Mouse (Mus musculus) c-Kit-positive CD71-positive TER-119-negative erythroid progenitor cells, embryonic 14.5 days (primary cell): ENCODE results near the gene Slc26a8.

Source experiments
- DNase-seq: peaks from one replicate; pipeline ENCODE4 v3.0.0-alpha.2; 2013; ENCODE audit warnings: low read depth

Gene Slc26a8

GRCm38 (mm10) chr17:28698672-28699071 lies 8.6 kb upstream of the Slc26a8 start:
- DNase-seq, result no peak

- DNase-seq, result no peak
Observed at GRCm38 (mm10) chr17:28698245-28698644, 8.2 kb upstream of the Slc26a8 start.

GRCm38 (mm10) chr17:28697290-28698195 lies 7.5 kb upstream of the Slc26a8 start:
- DNase-seq, result no peak

- no peak for DNase-seq
Observed at GRCm38 (mm10) chr17:28696641-28697040, 6.6 kb upstream of the Slc26a8 start.

- no peak for DNase-seq
Observed at GRCm38 (mm10) chr17:28694832-28695231, 4.8 kb upstream of the Slc26a8 start.

- no peak for DNase-seq
Observed at GRCm38 (mm10) chr17:28694078-28694477, 4.0 kb upstream of the Slc26a8 start.

- DNase-seq, result no peak
Observed at GRCm38 (mm10) chr17:28693086-28693485, 3.1 kb upstream of the Slc26a8 start.

- DNase-seq, result peak; percentile 72
Observed at GRCm38 (mm10) chr17:28692341-28692710, 2.3 kb upstream of the Slc26a8 start.

- no peak for DNase-seq
Observed at GRCm38 (mm10) chr17:28691687-28692340, 1.8 kb upstream of the Slc26a8 start.

GRCm38 (mm10) chr17:28690776-28691686 lies 998 bp upstream of the Slc26a8 start, which contains the start of gene Mapk14:
Gene Mapk14 (plus strand): TSS chr17:28691329.
- DNase-seq, result peak; percentile 100

GRCm38 (mm10) chr17:28687354-28687753 lies 2.7 kb downstream of the Slc26a8 start:
- no peak for DNase-seq

- DNase-seq, result no peak
Observed at GRCm38 (mm10) chr17:28684631-28685030, 5.4 kb downstream of the Slc26a8 start.

GRCm38 (mm10) chr17:28683601-28684000 lies 6.4 kb downstream of the Slc26a8 start:
- no peak for DNase-seq

GRCm38 (mm10) chr17:28682311-28683084 lies 7.5 kb downstream of the Slc26a8 start:
- DNase-seq, result no peak

- DNase-seq, result no peak
Observed at GRCm38 (mm10) chr17:28659564-28659963, 30.5 kb downstream of the Slc26a8 start.

- peak; percentile 5 for DNase-seq
Observed at GRCm38 (mm10) chr17:28657936-28658335, 32.1 kb downstream of the Slc26a8 start.

- DNase-seq, result no peak
Observed at GRCm38 (mm10) chr17:28650268-28650667, 39.8 kb downstream of the Slc26a8 start.

- DNase-seq, result peak; percentile 23
Observed at GRCm38 (mm10) chr17:28648607-28649370, 41.2 kb downstream of the Slc26a8 start.

- DNase-seq, result no peak
Observed at GRCm38 (mm10) chr17:28646221-28646620, 43.8 kb downstream of the Slc26a8 start.

GRCm38 (mm10) chr17:28644112-28644511 lies 45.9 kb downstream of the Slc26a8 start:
- no peak for DNase-seq

GRCm38 (mm10) chr17:28643697-28644096 lies 46.3 kb downstream of the Slc26a8 start:
- DNase-seq, result no peak
